Mouse (Mus musculus) heart, embryonic 16.5 days (tissue): Measurements from ENCODE around the gene Smarcc1. TPM values are rescaled to one million over a fixed set of nuclear protein-coding genes. Genes with fewer than 3 reads are reported as not detected.
A peak's percentile ranks its signal among the peaks of the same experiment; 100 is the strongest.
"Not testable (repeated sequence)": the region's sequence is repeated elsewhere in the genome, so short reads cannot be mapped to it uniquely, and the experiment has no call there.

Experiments
- ATAC-seq: fragments of 200-750 bp; cut with Nextera tagmentation; replicated peaks from 2 replicates; pipeline ENCODE4 v1.8.0; 2017; ENCODE audit warnings: moderate number of reproducible peaks; ENCODE audit not compliant: insufficient read depth, low FRiP score; ENCODE audit errors: extremely low read depth
- H3K27ac ChIP-seq: fragments of 300-500 bp; sonication (generic); 2 replicates; pipeline ENCODE4 v1.5.1; 2014; ENCODE audit warnings: mild to moderate bottlenecking, low read length, control low read depth, moderate library complexity
- H3K27me3 ChIP-seq: fragments of 300-500 bp; sonication (generic); 2 replicates; pipeline ENCODE4 v1.6.1; 2014; ENCODE audit warnings: low read length, mixed read lengths; ENCODE audit not compliant: control insufficient read depth, insufficient read depth
- H3K36me3 ChIP-seq: fragments of 300-500 bp; sonication (generic); 2 replicates; pipeline ENCODE4 v1.6.1; 2014; ENCODE audit not compliant: control insufficient read depth, insufficient read depth
- H3K4me1 ChIP-seq: fragments of 300-500 bp; sonication (generic); 2 replicates; pipeline ENCODE4 v1.6.1; 2014; ENCODE audit warnings: low read length, mixed read lengths; ENCODE audit not compliant: control insufficient read depth, insufficient read depth
- H3K4me2 ChIP-seq: fragments of 300-500 bp; sonication (generic); 2 replicates; pipeline ENCODE4 v1.6.1; 2014; ENCODE audit warnings: low read depth, mild to moderate bottlenecking, control low read depth, low read length
- H3K4me3 ChIP-seq: fragments of 300-500 bp; sonication (generic); 2 replicates; pipeline ENCODE4 v1.5.1; 2014; ENCODE audit warnings: mild to moderate bottlenecking, control low read depth, low read length
- H3K9ac ChIP-seq: fragments of 300-500 bp; sonication (generic); 2 replicates; pipeline ENCODE4 v1.6.1; 2014; ENCODE audit warnings: low read length, control low read depth
- H3K9me3 ChIP-seq: fragments of 300-500 bp; sonication (generic); replicated peaks from 2 replicates; pipeline ENCODE4 v1.6.1; 2016; ENCODE audit warnings: low read length; ENCODE audit not compliant: control insufficient read depth
- WGBS: fragments of 180-500 bp; shearing (Covaris S2); extraction: QIAGEN DNeasy Blood & Tissue Kit; methylation state at CpG from one replicate; pipeline ENCODE4 v1.1.7; 2014; 5-methylcytosine and 5-hydroxymethylcytosine counted together
- polyA plus RNA-seq: library from polyadenylated mRNA; unstranded; fragments of >200 nt; fragmentation: Nextera tagmentation; extraction: Ambion mirVana; gene quantifications from 2 replicates; pipeline ENCODE4 v1.2.1, GENCODE M21; 2015

The Smarcc1 gene
- polyA plus RNA-seq, 1 experiment from 2014 or later = 56.7 TPM

GRCm38 (mm10) chr9:110159036-110159435, 41.5 kb downstream of the Smarcc1 start:
- H3K4me3 ChIP-seq = no peak overlapping the region
- H3K4me2 ChIP-seq = no peak overlapping the region
- WGBS = 95% methylated on average over 1 of the region's 1 CpGs
- no peak for ATAC-seq
- H3K4me1 ChIP-seq = no peaks in the 10 kb centered on the region
- H3K9ac ChIP-seq = no peak overlapping the region
- no peaks in the 10 kb centered on the region for H3K27me3 ChIP-seq
- no peaks in the 10 kb centered on the region for H3K9me3 ChIP-seq
- H3K27ac ChIP-seq = no peak overlapping the region
- peaks cover 23% of the 10 kb centered on the region for H3K36me3 ChIP-seq

GRCm38 (mm10) chr9:110160486-110160885, 43.0 kb downstream of the Smarcc1 start:
- not testable (repeated sequence) for H3K9ac ChIP-seq, H3K4me2 ChIP-seq, H3K4me1 ChIP-seq, H3K9me3 ChIP-seq, H3K27me3 ChIP-seq, H3K4me3 ChIP-seq, ATAC-seq, H3K27ac ChIP-seq
- H3K36me3 ChIP-seq = peaks cover 16% of the 10 kb centered on the region
- 100% methylated on average over 2 of the region's 2 CpGs for WGBS

DNA sequence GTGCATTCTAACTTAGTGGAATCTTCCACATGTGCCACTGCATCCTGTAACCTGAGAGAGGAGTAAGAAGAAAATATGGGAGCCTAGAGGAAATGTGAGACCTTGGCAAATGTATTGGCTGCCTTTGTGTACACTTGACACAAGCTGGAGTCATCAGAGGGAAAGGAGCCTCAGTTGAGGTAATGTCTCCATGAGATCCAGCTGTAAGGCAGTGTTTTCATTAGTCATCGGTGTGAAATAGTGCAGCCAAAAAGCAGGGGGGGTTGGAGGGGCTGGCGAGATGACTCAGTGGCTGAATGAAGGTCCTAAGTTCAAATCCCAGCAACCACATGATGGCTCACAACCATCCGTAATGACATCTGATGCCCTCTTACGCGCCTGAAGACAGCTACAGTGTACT, 44.9 kb downstream of the Smarcc1 start:
- Histone ChIP-seq H3K27ac (no peak overlapping the region), H3K36me3 (peaks cover 22% of the 10 kb centered on the region), H3K4me3 (no peak overlapping the region), H3K4me2 (no peak overlapping the region), H3K9me3 (no peaks in the 10 kb centered on the region), H3K4me1 (no peaks in the 10 kb centered on the region), H3K9ac (no peak overlapping the region), H3K27me3 (no peaks in the 10 kb centered on the region)
- no peak for ATAC-seq
- 89% methylated on average over 5 of the region's 5 CpGs for WGBS

DNA sequence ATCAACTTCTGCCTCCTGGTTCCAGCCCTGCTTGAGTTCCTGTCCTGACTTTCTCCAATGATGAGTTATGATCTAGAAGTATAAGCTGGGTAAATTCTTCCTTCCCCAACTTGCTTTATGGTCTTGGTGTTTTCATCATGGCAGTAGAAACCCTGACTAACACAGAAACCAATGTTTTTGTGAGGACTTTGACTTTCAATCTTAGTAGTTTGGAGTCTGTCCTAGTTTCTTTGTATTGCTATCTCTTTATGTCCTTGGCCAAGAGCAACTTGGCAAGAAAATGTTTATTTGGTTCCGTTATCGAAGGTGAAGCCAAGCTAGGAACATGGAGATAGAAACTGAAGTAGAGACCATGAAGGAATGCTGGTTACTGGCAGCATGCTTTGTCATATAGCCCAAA, 45.6 kb downstream of the Smarcc1 start:
- no peak overlapping the region for H3K27ac ChIP-seq
- no peaks in the 10 kb centered on the region for H3K4me1 ChIP-seq
- H3K27me3 ChIP-seq = no peaks in the 10 kb centered on the region
- H3K4me2 ChIP-seq = no peak overlapping the region
- H3K36me3 ChIP-seq = peaks cover 20% of the 10 kb centered on the region
- no peak overlapping the region for H3K9ac ChIP-seq
- no peaks in the 10 kb centered on the region for H3K9me3 ChIP-seq
- WGBS = 75% methylated on average over 2 of the region's 2 CpGs
- H3K4me3 ChIP-seq = no peak overlapping the region
- ATAC-seq = no peak

DNA sequence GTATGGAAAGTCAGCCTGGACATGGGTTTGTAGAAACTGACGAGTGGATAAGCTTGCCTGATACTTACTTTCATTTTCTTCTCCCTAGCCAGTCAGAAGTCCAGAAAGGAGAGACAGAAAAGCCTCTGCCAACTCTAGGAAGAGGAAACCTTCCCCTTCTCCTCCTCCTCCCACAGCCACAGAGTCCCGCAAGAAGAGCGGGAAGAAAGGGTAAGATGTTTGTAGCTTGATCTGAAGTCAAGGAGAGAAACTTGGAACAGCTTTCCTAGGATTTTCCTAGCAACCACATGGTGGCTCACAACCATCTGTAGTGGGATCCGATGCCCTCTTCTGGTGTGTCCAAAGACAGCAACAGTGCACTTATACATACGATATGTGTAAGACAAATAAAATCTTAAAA, 53.4 kb downstream of the Smarcc1 start:
- Histone ChIP-seq H3K27ac (no peak overlapping the region), H3K9me3 (no peaks in the 10 kb centered on the region), H3K4me1 (no peaks in the 10 kb centered on the region), H3K4me3 (no peak overlapping the region), H3K27me3 (no peaks in the 10 kb centered on the region), H3K36me3 (peaks cover 37% of the 10 kb centered on the region), H3K4me2 (no peak overlapping the region), H3K9ac (no peak overlapping the region)
- WGBS = 88% methylated on average over 5 of the region's 5 CpGs
- ATAC-seq = no peak

GRCm38 (mm10) chr9:110199870-110200269, 82.4 kb downstream of the Smarcc1 start:
- peak overlapping the region; percentile 15; the same call in 1 of the 2 replicates for H3K27ac ChIP-seq
- no peaks in the 10 kb centered on the region for H3K27me3 ChIP-seq
- 0 out of 2 replicates have a peak, but pooled peaks cover 2% of the 10 kb centered on the region for H3K4me1 ChIP-seq
- no peak for ATAC-seq
- no peak overlapping the region for H3K9ac ChIP-seq
- no peaks in the 10 kb centered on the region for H3K9me3 ChIP-seq
- no peak overlapping the region for H3K4me2 ChIP-seq
- no peak overlapping the region for H3K4me3 ChIP-seq
- WGBS = 50% methylated on average over 2 of the region's 2 CpGs
- H3K36me3 ChIP-seq = peaks cover 43% of the 10 kb centered on the region

- Histone ChIP-seq H3K9me3 (no peaks in the 10 kb centered on the region), H3K27me3 (no peaks in the 10 kb centered on the region), H3K9ac (no peak overlapping the region), H3K4me3 (no peak overlapping the region), H3K27ac (no peak overlapping the region; the same call in 1 of the 2 replicates), H3K4me2 (no peak overlapping the region), H3K4me1 (peaks cover 6% of the 10 kb centered on the region), H3K36me3 (peaks cover 52% of the 10 kb centered on the region)
- ATAC-seq = no peak
- 57% methylated on average over 15 of the region's 15 CpGs for WGBS
Observed at GRCm38 (mm10) chr9:110205526-110206404, 88.3 kb downstream of the Smarcc1 start.

DNA sequence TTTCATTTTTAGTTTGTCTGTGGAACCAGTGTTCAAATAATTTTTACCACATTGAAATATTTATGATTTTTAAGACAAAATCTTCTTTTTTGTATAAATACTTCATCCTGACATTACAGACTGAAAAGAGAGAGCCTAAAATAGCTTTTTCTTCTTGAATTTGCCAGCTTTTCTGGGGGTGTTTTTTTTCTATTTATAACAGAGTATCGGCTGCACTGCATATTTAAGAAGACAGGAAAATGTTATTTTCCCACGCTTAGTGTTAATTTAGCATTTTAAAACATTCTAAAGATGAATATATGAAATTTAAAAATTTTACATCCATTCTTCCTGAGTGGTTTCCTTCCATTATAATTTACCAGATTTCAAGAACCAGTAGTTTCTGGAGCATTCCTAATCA, 88.9 kb downstream of the Smarcc1 start:
- no peak overlapping the region for H3K9ac ChIP-seq
- no peak overlapping the region for H3K4me2 ChIP-seq
- ATAC-seq = no peak
- H3K36me3 ChIP-seq = peaks cover 55% of the 10 kb centered on the region
- peaks cover 6% of the 10 kb centered on the region for H3K4me1 ChIP-seq
- no peak overlapping the region for H3K27ac ChIP-seq
- 88% methylated on average over 2 of the region's 2 CpGs for WGBS
- no peaks in the 10 kb centered on the region for H3K9me3 ChIP-seq
- no peaks in the 10 kb centered on the region for H3K27me3 ChIP-seq
- H3K4me3 ChIP-seq = no peak overlapping the region

DNA sequence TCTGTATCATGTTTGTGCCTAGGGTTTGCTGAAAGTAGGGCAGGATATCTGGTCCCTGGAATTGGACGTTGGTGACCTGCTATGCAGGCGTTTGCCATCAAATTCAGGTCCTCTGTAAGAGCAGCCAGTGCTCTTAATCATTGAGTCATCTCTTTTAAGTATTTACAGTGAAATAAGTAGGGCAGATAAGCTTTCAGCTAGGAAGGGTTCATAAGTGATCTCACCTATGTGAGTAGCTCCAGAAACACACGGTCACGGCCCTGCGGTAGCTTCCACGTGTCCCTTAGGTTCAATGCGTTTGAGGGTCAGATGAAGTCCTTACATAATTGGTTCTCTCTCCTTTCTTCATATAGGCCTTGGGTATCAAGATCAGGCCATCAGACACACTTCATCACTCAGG, 90.8 kb downstream of the Smarcc1 start:
- 67% methylated on average over 7 of the region's 7 CpGs for WGBS
- Histone ChIP-seq H3K36me3 (peaks cover 49% of the 10 kb centered on the region), H3K9me3 (no peaks in the 10 kb centered on the region)

More for the DNA sequence above, 90.8 kb downstream of the Smarcc1 start:
- peaks cover 6% of the 10 kb centered on the region for H3K4me1 ChIP-seq
- no peak overlapping the region for H3K9ac ChIP-seq
- H3K4me2 ChIP-seq = no peak overlapping the region
- H3K27ac ChIP-seq = no peak overlapping the region
- H3K4me3 ChIP-seq = no peak overlapping the region
- no peaks in the 10 kb centered on the region for H3K27me3 ChIP-seq
- ATAC-seq = no peak
